Mouse (Mus musculus) CH12.LX (cell line): ENCODE measurements at regions not wholly inside any gene's neighbourhood (a gene's known extent, or its start where the extent isn't known, plus 50 kb on each side); places are given as distances from the start of the nearest gene placed in this dataset.

Experiments
- DNase-seq: peaks from one replicate; pipeline ENCODE4 v3.0.0-alpha.2; 2013; ENCODE audit errors: extremely low read depth
- H3K27ac ChIP-seq: 2 replicates; pipeline ENCODE4 v1.5.1; 2012; ENCODE audit warnings: low read depth, mild to moderate bottlenecking, control low read depth, moderate library complexity; ENCODE audit not compliant: insufficient read depth
- H3K27me3 ChIP-seq: replicated peaks from 2 replicates; pipeline ENCODE3; 2012; ENCODE audit warnings: inconsistent platforms
- H3K36me3 ChIP-seq, 2 experiments: replicated peaks in 1 of 2; 2 replicates each; pipeline versions ENCODE3 to v1.6.1; 2012; ENCODE audit warnings: inconsistent platforms in 1 of 2, low read length in 1 of 2, mild to moderate bottlenecking in 1 of 2, mixed read lengths in 1 of 2, moderate library complexity in 1 of 2; ENCODE audit not compliant: control insufficient read depth in 1 of 2, insufficient read depth in 1 of 2
- H3K4me1 ChIP-seq, 2 experiments: 2 replicates each; pipeline ENCODE4 v1.6.1; 2012; ENCODE audit warnings: inconsistent platforms in 1 of 2, moderate library complexity in 1 of 2; ENCODE audit not compliant: insufficient read depth in 2 of 2, control insufficient read depth in 1 of 2
- H3K4me2 ChIP-seq: 2 replicates; pipeline ENCODE4 v1.6.1; 2012; ENCODE audit warnings: low read depth, mild to moderate bottlenecking, control low read depth; ENCODE audit not compliant: poor library complexity, insufficient read depth, severe bottlenecking
- H3K4me3 ChIP-seq, 3 experiments: fragments of 150-350 bp in 1 of 3; sonication (generic) in 1 of 3; replicated peaks in 1 of 3; 2 replicates each; pipeline versions ENCODE3 to v1.5.1; 2011 to 2012; ENCODE audit warnings: low read depth in 2 of 3, low read length in 2 of 3, mild to moderate bottlenecking in 2 of 3, moderate library complexity in 2 of 3, control low read depth in 1 of 3, improper control_type of control experiment in 1 of 3, inconsistent platforms in 1 of 3, mixed read lengths in 1 of 3; ENCODE audit not compliant: poor library complexity in 1 of 3
- H3K79me2 ChIP-seq: replicated peaks from 2 replicates; pipeline ENCODE4 v1.6.1; 2012; ENCODE audit warnings: mild to moderate bottlenecking, moderate library complexity; ENCODE audit not compliant: control insufficient read depth, poor library complexity, insufficient read depth, severe bottlenecking; ENCODE audit errors: extremely low read depth
- H3K9ac ChIP-seq: 2 replicates; pipeline ENCODE4 v1.6.1; 2012; ENCODE audit warnings: low read depth, mild to moderate bottlenecking, control low read depth, moderate library complexity; ENCODE audit not compliant: insufficient read depth
- H3K9me3 ChIP-seq: replicated peaks from 2 replicates; pipeline ENCODE3; 2012; ENCODE audit warnings: low read length, inconsistent platforms, mixed read lengths
- BHLHE40 ChIP-seq: IDR thresholded peaks from 2 replicates; pipeline ENCODE4 v1.6.1; 2011; ENCODE audit warnings: mild to moderate bottlenecking, low read depth, low read length, improper control_type of control experiment
- ELF1 ChIP-seq: IDR thresholded peaks from 2 replicates; pipeline ENCODE4 v1.6.1; 2014; ENCODE audit warnings: low read depth, mild to moderate bottlenecking, inconsistent platforms, low read length, improper control_type of control experiment
- EP300 ChIP-seq: IDR thresholded peaks from 2 replicates; pipeline ENCODE4 v1.6.1; 2011; ENCODE audit warnings: low read length, improper control_type of control experiment
- GABPA ChIP-seq: IDR thresholded peaks from 2 replicates; pipeline ENCODE4 v1.6.1; 2012; ENCODE audit warnings: low read depth, low read length, improper control_type of control experiment, inconsistent platforms; ENCODE audit not compliant: insufficient replicate concordance
- HCFC1 ChIP-seq: IDR thresholded peaks from 2 replicates; pipeline ENCODE4 v1.6.1; 2012; ENCODE audit warnings: low read depth, mild to moderate bottlenecking, inconsistent platforms, low read length, improper control_type of control experiment
- JUN ChIP-seq: IDR thresholded peaks from 2 replicates; pipeline ENCODE4 v1.6.1; 2011; ENCODE audit warnings: low read depth, mild to moderate bottlenecking, low read length, improper control_type of control experiment, moderate library complexity; ENCODE audit not compliant: insufficient read depth
- JUND ChIP-seq: conservative IDR thresholded peaks from 2 replicates; pipeline ENCODE4 v1.6.1; 2011; ENCODE audit warnings: low read depth, low read length, improper control_type of control experiment
- MAFK ChIP-seq: IDR thresholded peaks from 2 replicates; pipeline ENCODE4 v1.6.1; 2011; ENCODE audit warnings: low read length, improper control_type of control experiment; ENCODE audit not compliant: insufficient replicate concordance
- MAX ChIP-seq: IDR thresholded peaks from 2 replicates; pipeline ENCODE4 v1.6.1; 2011; ENCODE audit warnings: low read length, improper control_type of control experiment
- MAZ ChIP-seq: IDR thresholded peaks from 2 replicates; pipeline ENCODE4 v1.6.1; 2012; ENCODE audit warnings: low read depth, mild to moderate bottlenecking, inconsistent platforms, low read length, improper control_type of control experiment, moderate library complexity
- MEF2A ChIP-seq: IDR thresholded peaks from 2 replicates; pipeline ENCODE4 v1.6.1; 2014; ENCODE audit warnings: low read depth, mild to moderate bottlenecking, inconsistent platforms, low read length, improper control_type of control experiment, borderline replicate concordance
- POLR2A ChIP-seq: IDR thresholded peaks from 2 replicates; pipeline ENCODE4 v1.6.1; 2011; ENCODE audit warnings: low read depth, mild to moderate bottlenecking, improper control_type of control experiment, low read length
- RAD21 ChIP-seq: IDR thresholded peaks from 2 replicates; pipeline ENCODE4 v1.6.1; 2011; ENCODE audit warnings: low read depth, mild to moderate bottlenecking, low read length, improper control_type of control experiment, moderate library complexity
- SIN3A ChIP-seq: IDR thresholded peaks from 2 replicates; pipeline ENCODE4 v1.6.1; 2012; ENCODE audit warnings: low read length, improper control_type of control experiment, inconsistent platforms
- SMC3 ChIP-seq: IDR thresholded peaks from 2 replicates; pipeline ENCODE4 v1.6.1; 2011; ENCODE audit warnings: low read depth, low read length, improper control_type of control experiment
- TBP ChIP-seq: conservative IDR thresholded peaks from 2 replicates; pipeline ENCODE4 v1.6.1; 2011; ENCODE audit warnings: low read depth, low read length, improper control_type of control experiment
- TCF12 ChIP-seq: IDR thresholded peaks from 2 replicates; pipeline ENCODE4 v1.6.1; 2014; ENCODE audit warnings: low read depth, mild to moderate bottlenecking, inconsistent platforms, low read length, improper control_type of control experiment
- ZC3H11A ChIP-seq: IDR thresholded peaks from 2 replicates; pipeline ENCODE4 v1.6.1; 2012; ENCODE audit warnings: low read depth, mild to moderate bottlenecking, inconsistent platforms, low read length, improper control_type of control experiment
- ZNF384 ChIP-seq: IDR thresholded peaks from 2 replicates; pipeline ENCODE4 v1.6.1; 2012; ENCODE audit warnings: low read depth, low read length, improper control_type of control experiment, inconsistent platforms
- dilution Hi-C: fragments of 300-500 bp; cut with MboI; formaldehyde crosslinking; loops from 2 replicates; pipeline ENCODE4 v1.14.3; 2020; ENCODE audit warnings: low sequenced_read_pairs; ENCODE audit not compliant: extremely low pct_unique_long_range_greater_than_20kb, extremely low pct_ligation_motif_present
- in situ Hi-C: fragments of 300-500 bp; cut with MboI; formaldehyde crosslinking; loops from 3 replicates; pipeline ENCODE4 v1.14.3; 2019; ENCODE audit warnings: low sequenced_read_pairs, low pct_ligation_motif_present, low pct_unique_long_range_greater_than_20kb, mixed read lengths

- TF ChIP-seq BHLHE40 (no peak), ZNF384 (0 out of 2 replicates have a peak, but pooled peaks have one; percentile 14)
- dilution Hi-C loops: no loop called here
Measured at GRCm38 (mm10) chr3:37916786-37917479, 192.6 kb upstream of the Gm5148 start.

GRCm38 (mm10) chr3:37916281-37916680 is 192.0 kb upstream of the Gm5148 start:
- in situ Hi-C loops (no loop called here), dilution Hi-C loops (no loop called here)
- no peaks in the 10 kb centered on the region for H3K36me3 ChIP-seq
- no peak for DNase-seq
- H3K4me3 ChIP-seq: no peak overlapping the region
- no peak overlapping the region for H3K27ac ChIP-seq
- H3K27me3 ChIP-seq: no peaks in the 10 kb centered on the region
- H3K9me3 ChIP-seq: no peaks in the 10 kb centered on the region
- no peak overlapping the region for H3K4me2 ChIP-seq
- no peak for TF ChIP-seq ZNF384
- no peak for TF ChIP-seq POLR2A
- no peak for TF ChIP-seq JUN
- TF ChIP-seq MEF2A: no peak
- no peak for TF ChIP-seq GABPA
- TF ChIP-seq EP300: no peak
- H3K79me2 ChIP-seq: no peaks in the 10 kb centered on the region
- H3K9ac ChIP-seq: no peak overlapping the region
- H3K4me1 ChIP-seq: no peaks in the 10 kb centered on the region

More at GRCm38 (mm10) chr3:37916786-37917479, 192.6 kb upstream of the Gm5148 start:
- H3K4me1 ChIP-seq: no peaks in the 10 kb centered on the region
- no peak overlapping the region for H3K4me3 ChIP-seq
- H3K36me3 ChIP-seq: no peaks in the 10 kb centered on the region
- H3K4me2 ChIP-seq: no peak overlapping the region
- no peaks in the 10 kb centered on the region for H3K9me3 ChIP-seq
- no peak for DNase-seq
- no peaks in the 10 kb centered on the region for H3K27me3 ChIP-seq
- no peak overlapping the region for H3K27ac ChIP-seq
- H3K9ac ChIP-seq: no peak overlapping the region
- in situ Hi-C loops: no loop called here
- no peaks in the 10 kb centered on the region for H3K79me2 ChIP-seq

- no peak overlapping the region for H3K4me2 ChIP-seq
- no peak overlapping the region for H3K4me3 ChIP-seq
- in situ Hi-C loops: no loop called here
- no peak overlapping the region for H3K9ac ChIP-seq
- no peaks in the 10 kb centered on the region for H3K4me1 ChIP-seq
- no peaks in the 10 kb centered on the region for H3K79me2 ChIP-seq
- dilution Hi-C loops: no loop called here
- no peak overlapping the region for H3K27ac ChIP-seq
- no peak for DNase-seq
- H3K9me3 ChIP-seq: no peaks in the 10 kb centered on the region
- no peaks in the 10 kb centered on the region for H3K27me3 ChIP-seq
- no peaks in the 10 kb centered on the region for H3K36me3 ChIP-seq
- no peak for TF ChIP-seq TBP
- no peak for TF ChIP-seq EP300
- TF ChIP-seq SMC3: no peak
- TF ChIP-seq TCF12: no peak
- no peak for TF ChIP-seq MAX
- no peak for TF ChIP-seq RAD21
- TF ChIP-seq ELF1: no peak
- no peak for TF ChIP-seq MAZ
- TF ChIP-seq SIN3A: no peak
- no peak for TF ChIP-seq JUND
- no peak for TF ChIP-seq MEF2A
- no peak for TF ChIP-seq HCFC1
- TF ChIP-seq ZC3H11A: no peak
- no peak for TF ChIP-seq MAFK
Measured at GRCm38 (mm10) chr3:37915673-37916072, 191.4 kb upstream of the Gm5148 start.
